Mouse (Mus musculus) limb, embryonic 14.5 days (tissue): ENCODE measurements around the gene Ptch2. TPM values are rescaled to one million over a fixed set of nuclear protein-coding genes. Genes with fewer than 3 reads are reported as not detected.

Experiments used
- ATAC-seq: fragments of 200-750 bp; cut with Nextera tagmentation; 2 replicates; pipeline ENCODE4 v1.8.0; 2017; ENCODE audit warnings: low read depth, moderate number of reproducible peaks, moderate TSS enrichment; ENCODE audit not compliant: low FRiP score
- DNase-seq: peaks from one replicate; pipeline ENCODE4 v3.0.0-alpha.2; 2015; ENCODE audit warnings: low spot score
- H3K27ac ChIP-seq: fragments of 300-500 bp; sonication (generic); replicated peaks from 2 replicates; pipeline ENCODE4 v1.5.1; 2014; ENCODE audit warnings: low read depth, mild to moderate bottlenecking, low read length, moderate library complexity, mixed read lengths
- H3K27me3 ChIP-seq: fragments of 300-500 bp; sonication (generic); 2 replicates; pipeline ENCODE4 v1.6.1; 2014; ENCODE audit warnings: low read length, mixed read lengths; ENCODE audit not compliant: control insufficient read depth, insufficient read depth
- H3K36me3 ChIP-seq: fragments of 300-500 bp; sonication (generic); 2 replicates; pipeline ENCODE4 v1.6.1; 2014; ENCODE audit warnings: mild to moderate bottlenecking, low read length, moderate library complexity, mixed read lengths; ENCODE audit not compliant: control insufficient read depth, insufficient read depth
- H3K4me1 ChIP-seq: fragments of 300-500 bp; sonication (generic); 2 replicates; pipeline ENCODE4 v1.6.1; 2014; ENCODE audit warnings: antibody characterized with exemption, low read length, mixed read lengths; ENCODE audit not compliant: control insufficient read depth, insufficient read depth
- H3K4me2 ChIP-seq: fragments of 300-500 bp; sonication (generic); replicated peaks from 2 replicates; pipeline ENCODE4 v1.6.1; 2014; ENCODE audit warnings: low read depth, mild to moderate bottlenecking, low read length, moderate library complexity; ENCODE audit not compliant: severe bottlenecking
- H3K4me3 ChIP-seq: fragments of 300-500 bp; sonication (generic); replicated peaks from 2 replicates; pipeline ENCODE4 v1.5.1; 2014; ENCODE audit warnings: low read length
- H3K9ac ChIP-seq: fragments of 300-500 bp; sonication (generic); 2 replicates; pipeline ENCODE4 v1.6.1; 2014; ENCODE audit warnings: mild to moderate bottlenecking, low read depth, low read length, moderate library complexity; ENCODE audit not compliant: severe bottlenecking
- H3K9me3 ChIP-seq: fragments of 300-500 bp; sonication (generic); 2 replicates; pipeline ENCODE4 v1.6.1; 2016; ENCODE audit warnings: low read length; ENCODE audit not compliant: control insufficient read depth
- POLR2A ChIP-seq: fragments of 200-500 bp; IDR thresholded peaks from 2 replicates; pipeline ENCODE4 v1.8.0; 2012; ENCODE audit warnings: inconsistent platforms, mild to moderate bottlenecking, moderate library complexity, borderline replicate concordance; ENCODE audit not compliant: insufficient read depth, insufficient read length; ENCODE audit errors: extremely low read depth
- WGBS: fragments of 180-500 bp; shearing (Covaris S2); extraction: QIAGEN DNeasy Blood & Tissue Kit; methylation state at CpG from one replicate; pipeline ENCODE4 v1.1.7; 2014; 5-methylcytosine and 5-hydroxymethylcytosine counted together
- polyA plus RNA-seq, 2 experiments: library from polyadenylated mRNA; depleted of rRNA in 1 of 2; stranded (reverse) in 1 of 2; unstranded in 1 of 2; fragments of >200 nt; fragmentation: Nextera tagmentation in 1 of 2; extraction: Ambion mirVana in 1 of 2; gene quantifications; 2 replicates each; pipeline versions ENCODE4 v1.2.1 to v1.2.3; 2012 to 2014

Gene Ptch2
- polyA plus RNA-seq, 2 experiments: 11.2 to 24.0 TPM

DNA sequence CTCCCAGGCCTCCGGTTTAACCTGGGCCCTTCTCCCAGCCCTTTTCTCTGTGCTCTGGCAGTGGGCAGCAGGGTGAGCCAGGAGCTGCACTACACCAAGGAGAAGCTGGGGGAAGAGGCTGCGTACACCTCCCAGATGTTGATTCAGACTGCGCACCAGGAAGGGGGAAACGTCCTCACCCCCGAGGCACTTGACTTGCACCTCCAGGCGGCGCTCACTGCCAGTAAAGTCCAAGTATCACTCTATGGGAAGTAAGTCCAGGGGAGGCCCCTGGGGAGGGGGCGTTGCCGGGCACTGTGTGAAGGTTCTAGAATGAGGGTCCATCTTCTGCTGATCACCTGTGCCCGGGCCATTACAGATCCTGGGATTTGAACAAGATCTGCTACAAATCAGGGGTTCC is 8.8 kb downstream of the Ptch2 start:
- H3K36me3 ChIP-seq: peaks cover 19% of the 10 kb centered on the region; the same call in 1 of the 2 replicates
- no peaks in the 10 kb centered on the region for H3K4me1 ChIP-seq
- no peak overlapping the region for H3K4me2 ChIP-seq
- no peaks in the 10 kb centered on the region for H3K9me3 ChIP-seq
- TF ChIP-seq POLR2A: no peak
- WGBS: 65% methylated on average over 10 of the region's 10 CpGs
- DNase-seq: no peak
- H3K27me3 ChIP-seq: no peaks in the 10 kb centered on the region
- H3K4me3 ChIP-seq: no peak overlapping the region
- 0 out of 2 replicates have a peak overlapping the region, but pooled peaks have one; percentile 12 for H3K9ac ChIP-seq
- ATAC-seq: no peak
- no peak overlapping the region for H3K27ac ChIP-seq

DNA sequence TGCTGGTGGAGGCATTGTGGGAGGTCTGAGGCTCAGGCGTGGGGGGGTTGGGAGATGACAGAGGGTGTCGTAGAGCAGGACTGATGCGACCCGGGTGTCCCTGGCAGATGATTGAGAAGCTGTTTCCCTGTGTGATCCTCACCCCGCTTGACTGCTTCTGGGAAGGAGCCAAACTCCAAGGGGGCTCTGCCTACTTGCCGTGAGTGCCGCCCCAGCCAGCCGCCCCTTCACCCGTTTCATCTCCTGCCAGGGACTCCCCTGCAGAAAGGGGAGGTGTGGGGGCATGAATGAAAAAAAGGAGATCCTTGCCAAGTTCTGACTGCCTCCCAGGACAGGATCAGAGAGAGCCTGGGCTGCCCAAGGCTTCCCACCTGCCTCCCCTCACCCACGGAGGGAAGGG is 9.3 kb downstream of the Ptch2 start:
- TF ChIP-seq POLR2A: no peak
- Histone ChIP-seq H3K27me3 (no peaks in the 10 kb centered on the region), H3K9me3 (no peaks in the 10 kb centered on the region), H3K4me3 (no peak overlapping the region), H3K36me3 (peaks cover 24% of the 10 kb centered on the region; the same call in 1 of the 2 replicates), H3K9ac (peak overlapping the region; percentile 12; the same call in 1 of the 2 replicates), H3K4me1 (no peaks in the 10 kb centered on the region), H3K27ac (no peak overlapping the region), H3K4me2 (no peak overlapping the region)
- ATAC-seq: no peak
- no peak for DNase-seq
- WGBS: 72% methylated on average over 10 of the region's 10 CpGs

GRCm38 (mm10) chr4:117107813-117108523 is 12.1 kb downstream of the Ptch2 start:
- Histone ChIP-seq H3K27me3 (no peaks in the 10 kb centered on the region), H3K9me3 (no peaks in the 10 kb centered on the region), H3K4me1 (no peaks in the 10 kb centered on the region), H3K4me3 (no peak overlapping the region), H3K4me2 (no peak overlapping the region), H3K36me3 (peaks cover 38% of the 10 kb centered on the region), H3K9ac (no peak overlapping the region), H3K27ac (no peak overlapping the region)
- no peak for TF ChIP-seq POLR2A
- WGBS: 86% methylated on average over 16 of the region's 18 CpGs
- ATAC-seq (no peak), DNase-seq (no peak)

DNA sequence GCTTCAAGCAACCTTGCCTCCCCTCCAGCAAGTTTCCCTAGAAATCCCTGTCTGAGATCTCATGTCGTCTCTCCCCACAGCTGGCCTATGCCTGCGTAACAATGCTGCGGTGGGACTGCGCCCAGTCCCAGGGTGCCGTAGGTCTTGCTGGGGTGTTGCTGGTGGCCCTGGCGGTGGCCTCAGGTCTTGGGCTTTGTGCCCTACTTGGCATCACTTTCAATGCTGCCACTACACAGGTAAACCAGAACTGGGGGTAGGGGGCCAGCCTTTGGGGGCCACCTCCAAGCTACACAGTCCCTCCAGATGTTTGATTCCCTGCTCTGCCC is 12.6 kb downstream of the Ptch2 start:
- TF ChIP-seq POLR2A: no peak
- Histone ChIP-seq H3K4me1 (no peaks in the 10 kb centered on the region), H3K9me3 (no peaks in the 10 kb centered on the region), H3K27ac (no peak overlapping the region), H3K4me2 (no peak overlapping the region), H3K9ac (no peak overlapping the region), H3K36me3 (peaks cover 43% of the 10 kb centered on the region), H3K4me3 (no peak overlapping the region), H3K27me3 (no peaks in the 10 kb centered on the region)
- WGBS: 95% methylated on average over 6 of the region's 6 CpGs
- ATAC-seq: no peak
- no peak for DNase-seq

DNA sequence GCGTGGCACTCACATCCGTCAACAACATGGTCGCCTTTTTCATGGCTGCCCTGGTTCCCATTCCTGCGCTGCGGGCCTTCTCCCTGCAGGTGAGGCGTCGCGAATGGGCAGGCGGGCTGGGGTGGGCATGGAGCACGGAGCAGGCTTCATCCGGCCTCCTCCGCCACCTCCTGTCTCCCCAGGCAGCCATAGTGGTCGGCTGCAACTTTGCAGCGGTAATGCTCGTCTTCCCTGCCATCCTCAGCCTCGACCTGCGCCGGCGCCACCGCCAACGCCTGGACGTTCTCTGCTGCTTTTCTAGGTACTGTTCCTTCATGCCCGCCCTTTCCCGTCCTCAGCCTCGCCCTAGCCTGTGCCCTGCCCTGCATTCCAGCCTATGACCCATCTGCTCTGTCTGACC is 13.5 kb downstream of the Ptch2 start:
- H3K9me3 ChIP-seq: no peaks in the 10 kb centered on the region
- H3K27me3 ChIP-seq: no peaks in the 10 kb centered on the region
- H3K4me1 ChIP-seq: no peaks in the 10 kb centered on the region
- ATAC-seq: no peak
- H3K4me2 ChIP-seq: no peak overlapping the region
- H3K36me3 ChIP-seq: peaks cover 45% of the 10 kb centered on the region
- no peak for DNase-seq
- no peak overlapping the region for H3K27ac ChIP-seq
- no peak overlapping the region for H3K4me3 ChIP-seq
- WGBS: 96% methylated on average over 22 of the region's 25 CpGs
- H3K9ac ChIP-seq: no peak overlapping the region
- no peak for TF ChIP-seq POLR2A
